In genomic region chr19:7320181-7320580, GRCm38 (mm10) we compare ENCODE assay signal across 26 mouse cellular contexts. TPM values are rescaled to one million over a fixed set of nuclear protein-coding genes. Genes with fewer than 3 reads are reported as not detected.
DNase-seq lines count a peak whose midpoint lies in the region; ATAC-seq and TF ChIP-seq lines count a peak whose summit lies in the region.
"Had no signal": no experiment of that assay in that cellular context is flagged by ENCODE, and none has a peak within 500 bp of the region (broad histone marks: within the 10 kb centered on the region; RNA-seq: fewer than 3 reads in every experiment).

No protein-coding gene starts in this region.

- H3K36me3 ChIP-seq in forebrain, postnatal 0 days (ENCODE audit: insufficient read depth): no peaks in the 10 kb centered on the region
- H3K36me3 ChIP-seq: heart, embryonic 10.5 days; neural tube, embryonic 15.5 days; stomach, embryonic 15.5 days had no signal

- H3K9me3 ChIP-seq in forebrain, postnatal 0 days (ENCODE audit: low read length): no peaks in the 10 kb centered on the region
- H3K9me3 ChIP-seq: forebrain, embryonic 13.5 days; heart, embryonic 10.5 days; limb, embryonic 13.5 days; midbrain, embryonic 10.5 days; neural tube, embryonic 15.5 days; stomach, embryonic 15.5 days had no signal

- no peak overlapping the region for H3K4me3 ChIP-seq in forebrain, postnatal 0 days (ENCODE audit: low read depth, low read length)
- H3K4me3 ChIP-seq: forebrain, embryonic 13.5 days; heart, embryonic 10.5 days; layer of hippocampus, adult 2 months; limb, embryonic 13.5 days; midbrain, embryonic 10.5 days; neural tube, embryonic 15.5 days; stomach, embryonic 15.5 days had no signal

- ATAC-seq in forebrain, postnatal 0 days: no peak
- ATAC-seq: forebrain, embryonic 13.5 days; inflammation-experienced regulatory T-cells, adult 6 months had no signal

- WGBS in forebrain, postnatal 0 days: 49% methylated on average over 2 of the region's 2 CpGs

- H3K4me1 ChIP-seq in forebrain, postnatal 0 days (ENCODE audit: insufficient read depth): no peaks in the 10 kb centered on the region
- H3K4me1 ChIP-seq: midbrain, embryonic 10.5 days had no signal

- H3K27ac ChIP-seq in forebrain, postnatal 0 days (ENCODE audit: low read depth, low read length): no peak overlapping the region
- H3K27ac ChIP-seq: forebrain, embryonic 13.5 days; heart, embryonic 10.5 days; hindbrain, embryonic 14.5 days; layer of hippocampus, adult 2 months; limb, embryonic 13.5 days; midbrain, embryonic 10.5 days; neural tube, embryonic 15.5 days; stomach, embryonic 15.5 days had no signal

- H3K4me2 ChIP-seq in forebrain, postnatal 0 days (ENCODE audit: low read depth): no peak overlapping the region
- H3K4me2 ChIP-seq: forebrain, embryonic 13.5 days; hindbrain, embryonic 14.5 days; limb, embryonic 13.5 days; neural tube, embryonic 15.5 days; stomach, embryonic 15.5 days had no signal

- H3K27me3 ChIP-seq in forebrain, postnatal 0 days (ENCODE audit: insufficient read depth, low read length): no peaks in the 10 kb centered on the region
- H3K27me3 ChIP-seq: forebrain, embryonic 13.5 days; limb, embryonic 13.5 days; neural tube, embryonic 15.5 days; stomach, embryonic 15.5 days had no signal

- no peak for TF ChIP-seq CTCF in forebrain, postnatal 0 days (IDR thresholded peaks at IDR 0.05; ENCODE audit: low read depth)

- H3K9ac ChIP-seq in forebrain, postnatal 0 days: no peak overlapping the region
- H3K9ac ChIP-seq: forebrain, embryonic 13.5 days; hindbrain, embryonic 14.5 days; limb, embryonic 13.5 days; neural tube, embryonic 15.5 days; stomach, embryonic 15.5 days had no signal

- DNase-seq in adrenal gland, postnatal 14 days: peak; percentile 25
- no peak for DNase-seq in adrenal gland, adult 18-20 months (ENCODE audit: low spot score in 2 of 2)
- DNase-seq in kidney, adult 9 months: peak; percentile 85
- DNase-seq in kidney, postnatal 4 days: no peak
- DNase-seq in Muller cell, postnatal 12 days (ENCODE audit: inconsistent ontology term): peak; percentile 32
- DNase-seq in kidney, postnatal 14 days: peak; percentile 53
- DNase-seq in forebrain, postnatal 0 days: no peak
- DNase-seq: adrenal gland, adult 8-10 months; cerebellum, adult 8-10 months; cerebellum, postnatal 36 days; gastrocnemius, postnatal 10 days; heart, postnatal 4 days; layer of hippocampus, postnatal 36 days; lung, adult 18-20 months; lung, postnatal 10 days; right cerebral cortex, adult 18-20 months; thymus, postnatal 36 days had no signal

RNA-seq across cellular contexts. Expression of gene Mark2, which starts 21.5 kb away (rescaled TPM):
- total RNA-seq in adrenal gland, postnatal 14 days (2021): 70.0 and 85.3 TPM in 2 replicates
- total RNA-seq in adrenal gland, adult 18-20 months (2021): 10 to 100 TPM; 63.5 to 64.0 TPM
- total RNA-seq in forebrain, postnatal 0 days (2014; rRNA removed): 35.8 and 38.7 TPM in 2 replicates
- 30.0 and 35.7 TPM in 2 replicates for polyA plus RNA-seq in forebrain, postnatal 0 days (2015; fragmentation: Nextera tagmentation; extraction: Ambion mirVana)

RNA-seq across cellular contexts. Expression of gene Rcor2, which starts 53.1 kb away (rescaled TPM):
- total RNA-seq in adrenal gland, postnatal 14 days (2021): 3.4 and 4.1 TPM in 2 replicates
- 1 to 10 TPM; 1.5 to 2.5 TPM for total RNA-seq in adrenal gland, adult 18-20 months (2021)
- 41.9 and 49.6 TPM in 2 replicates for total RNA-seq in forebrain, postnatal 0 days (2014; rRNA removed)
- polyA plus RNA-seq in forebrain, postnatal 0 days (2015; fragmentation: Nextera tagmentation; extraction: Ambion mirVana): 13.7 and 14.5 TPM in 2 replicates
- polyA plus RNA-seq: inflammation-experienced regulatory T-cells, adult 6 months had no signal

Comparison
In these comparisons a context has a peak if more than half of its experiments do, and no peak if none do; other contexts are left out.
1. DNase-seq: peak in adrenal gland, postnatal 14 days (single experiment), kidney, adult 9 months (single experiment), Muller cell, postnatal 12 days (single experiment) and kidney, postnatal 14 days (single experiment); none in adrenal gland, adult 18-20 months (0 of 2), kidney, postnatal 4 days (0 of 2) and forebrain, postnatal 0 days (single experiment).